In the genomic region with DNA sequence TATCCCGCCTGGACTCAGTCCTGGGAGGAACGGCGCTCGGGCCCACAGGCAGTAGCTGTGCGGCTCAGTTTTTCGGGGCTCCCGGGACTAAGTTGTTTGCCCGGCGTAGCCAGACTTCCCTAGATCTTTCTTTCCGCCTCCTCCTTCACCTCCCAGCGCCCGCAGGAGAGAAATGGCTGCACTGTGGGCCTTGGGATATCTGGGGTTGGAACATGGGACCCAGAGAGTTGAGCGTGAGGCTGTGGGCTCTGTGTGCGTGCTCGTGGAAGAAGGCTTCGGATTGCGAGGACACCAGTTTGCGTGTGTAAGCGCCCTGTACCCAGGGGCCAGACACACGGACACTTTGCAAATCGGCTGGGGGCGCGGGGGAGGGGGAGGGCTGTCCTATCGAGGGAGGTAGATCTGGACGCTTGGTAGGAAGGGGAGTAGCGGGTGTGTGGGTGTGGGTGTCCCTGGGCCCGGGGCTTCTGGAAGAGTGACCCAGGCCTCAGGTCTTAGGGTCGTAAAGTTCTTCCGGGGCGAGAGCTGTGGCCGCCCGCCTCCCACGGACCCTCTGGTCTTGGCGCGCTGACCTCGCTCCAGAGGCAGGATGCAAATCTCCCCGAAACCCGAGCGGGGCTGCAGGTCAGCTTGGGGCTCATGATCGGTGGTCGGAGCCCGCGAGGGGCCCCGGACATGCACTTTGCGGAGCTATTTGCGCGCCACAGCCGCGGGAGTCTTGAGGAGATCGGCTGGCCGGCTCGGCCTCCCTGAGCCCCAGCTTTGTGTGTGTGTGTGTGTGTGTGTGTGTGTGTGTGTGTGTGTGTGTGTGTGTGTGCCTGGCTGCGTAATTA, we compare ENCODE assay signal across 9 mouse cellular contexts. TPM values are rescaled to one million over a fixed set of nuclear protein-coding genes. Genes with fewer than 3 reads are reported as not detected.
DNase-seq lines count a peak whose midpoint lies in the region; ATAC-seq lines count a peak whose summit lies in the region.
"Had no signal": no experiment of that assay in that cellular context is flagged by ENCODE, and none has a peak within 500 bp of the region (broad histone marks: within the 10 kb centered on the region; RNA-seq: fewer than 3 reads in every experiment).

No protein-coding gene starts in this region.

- H3K4me3 ChIP-seq in liver, embryonic 12.5 days = peak overlapping the region; percentile 31

- H3K4me1 ChIP-seq in liver, embryonic 12.5 days = peaks cover 10% of the 10 kb centered on the region

- H3K9me3 ChIP-seq in liver, embryonic 12.5 days (replicated peaks) = no peaks in the 10 kb centered on the region

- 3% methylated on average over 53 of the region's 53 CpGs for WGBS in liver, embryonic 12.5 days (ENCODE audit: insufficient replicate concordance)

- DNase-seq in adrenal gland, adult 2 months = peak; percentile 11
- DNase-seq in adrenal gland, adult 8-10 months = no peak
- DNase-seq in retina, postnatal 1 day = peak; percentile 78
- no peak for DNase-seq in retina, embryonic 14.5 days (ENCODE audit: low spot score)
- DNase-seq in frontal cortex, postnatal 14 days (ENCODE audit: low spot score in 2 of 2) = no peak
- no peak for DNase-seq in adrenal gland, postnatal 10 days
- no peak for DNase-seq in layer of hippocampus, adult 9-11 months

- H3K9ac ChIP-seq in liver, embryonic 12.5 days = peak overlapping the region; percentile 41; the same call in 1 of the 2 replicates

- no peak for ATAC-seq in liver, embryonic 12.5 days

- no peak overlapping the region for H3K27ac ChIP-seq in liver, embryonic 12.5 days

- no peaks in the 10 kb centered on the region for H3K36me3 ChIP-seq in liver, embryonic 12.5 days

- H3K27me3 ChIP-seq in liver, embryonic 12.5 days (replicated peaks) = peaks cover 100% of the 10 kb centered on the region

- H3K4me2 ChIP-seq in liver, embryonic 12.5 days = peak overlapping the region; percentile 45

RNA-seq across cellular contexts. Expression of a gene that starts 17.6 kb away (rescaled TPM):
- total RNA-seq in adrenal gland, adult 2 months (2021) = not detected
- polyA plus RNA-seq in adrenal gland, adult 2 months (2012; rRNA removed) = 0.07 TPM in 1 of 2 replicates, not detected in the other
- not detected for total RNA-seq in adrenal gland, adult 8-10 months (2022)
- 8.2 and 8.6 TPM in 2 replicates for polyA plus RNA-seq in liver, embryonic 12.5 days (2016; fragmentation: Nextera tagmentation; extraction: Ambion mirVana)
- total RNA-seq in adrenal gland, postnatal 10 days (2021) = 1 to 10 TPM in 1 of 2 experiments, under 1 TPM in 1; 0.91 to 1.5 TPM
- total RNA-seq: hematopoietic stem cell, adult 5-6 weeks had no signal

Comparison
In these comparisons a context has a peak if more than half of its experiments do, and no peak if none do; other contexts are left out.
1. DNase-seq: peak in adrenal gland, adult 2 months (single experiment) and retina, postnatal 1 day (single experiment); none in adrenal gland, adult 8-10 months (single experiment), retina, embryonic 14.5 days (single experiment), frontal cortex, postnatal 14 days (0 of 2), adrenal gland, postnatal 10 days (single experiment) and layer of hippocampus, adult 9-11 months (single experiment).